Comparison of ENCODE assay signal across 17 mouse cellular contexts in the genomic region with DNA sequence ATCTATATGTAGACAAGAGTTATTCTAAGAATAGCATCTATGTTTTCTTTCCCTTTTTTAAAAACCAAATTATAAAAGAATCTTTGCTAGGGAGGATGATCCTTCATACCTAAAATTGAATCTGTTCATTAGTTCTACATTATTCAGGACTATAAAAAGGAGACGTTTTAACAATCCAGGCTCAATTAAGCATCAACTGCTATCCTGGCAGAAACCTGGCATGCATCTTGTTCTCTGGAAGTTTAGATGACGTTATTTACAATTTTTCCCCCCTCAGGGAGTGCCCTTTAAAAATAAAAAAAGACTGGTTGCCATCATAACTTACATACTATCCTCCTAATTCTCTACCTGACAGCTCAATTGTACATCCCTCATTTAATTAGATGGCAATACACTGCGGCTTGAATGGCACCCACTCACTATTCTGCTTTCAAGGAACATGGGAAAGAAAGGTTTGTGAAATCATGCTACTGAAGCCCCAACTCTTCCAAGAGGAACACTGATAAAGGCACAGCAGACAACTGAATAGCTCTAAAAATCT.
"Had no signal": no experiment of that assay in that cellular context is flagged by ENCODE, and none has a peak within 500 bp of the region (broad histone marks: within the 10 kb centered on the region; RNA-seq: fewer than 3 reads in every experiment).

No protein-coding gene starts in this region.

- H3K9ac ChIP-seq: liver, postnatal 0 days; lung, embryonic 15.5 days; midbrain, embryonic 13.5 days; midbrain, embryonic 15.5 days; stomach, embryonic 15.5 days had no signal

- H3K27ac ChIP-seq: lung, embryonic 15.5 days; macrophage; midbrain, embryonic 13.5 days; midbrain, embryonic 15.5 days; stomach, embryonic 15.5 days; stomach, postnatal 0 days had no signal

- DNase-seq: liver, postnatal 0 days; lung, adult 2 months; lung, postnatal 14 days; lung, postnatal 36 days; right cerebral cortex, postnatal 14 days; thymus, adult 2 months; thymus, postnatal 25 days; thymus, postnatal 4 days had no signal

- H3K27me3 ChIP-seq: lung, embryonic 15.5 days; megakaryocyte, embryonic 14.5 days; midbrain, embryonic 13.5 days; midbrain, embryonic 15.5 days; stomach, embryonic 15.5 days had no signal

- H3K4me3 ChIP-seq: lung, embryonic 15.5 days; megakaryocyte, embryonic 14.5 days; midbrain, embryonic 13.5 days; midbrain, embryonic 15.5 days; stomach, embryonic 15.5 days had no signal

- ATAC-seq: liver, postnatal 0 days; lung, postnatal 0 days; midbrain, embryonic 13.5 days; midbrain, embryonic 15.5 days had no signal

- H3K4me1 ChIP-seq: lung, embryonic 15.5 days; megakaryocyte, embryonic 14.5 days; midbrain, embryonic 13.5 days; midbrain, embryonic 15.5 days; stomach, embryonic 15.5 days had no signal

- H3K36me3 ChIP-seq: lung, embryonic 15.5 days; midbrain, embryonic 13.5 days; midbrain, embryonic 15.5 days; stomach, embryonic 15.5 days had no signal

- H3K4me2 ChIP-seq: lung, embryonic 15.5 days; midbrain, embryonic 11.5 days; midbrain, embryonic 13.5 days; midbrain, embryonic 15.5 days; stomach, embryonic 15.5 days had no signal

- H3K9me3 ChIP-seq: lung, embryonic 15.5 days; megakaryocyte, embryonic 14.5 days; midbrain, embryonic 13.5 days; midbrain, embryonic 15.5 days; stomach, embryonic 15.5 days had no signal
